Comparison of ENCODE assay signal across 7 mouse cellular contexts in the genomic region with DNA sequence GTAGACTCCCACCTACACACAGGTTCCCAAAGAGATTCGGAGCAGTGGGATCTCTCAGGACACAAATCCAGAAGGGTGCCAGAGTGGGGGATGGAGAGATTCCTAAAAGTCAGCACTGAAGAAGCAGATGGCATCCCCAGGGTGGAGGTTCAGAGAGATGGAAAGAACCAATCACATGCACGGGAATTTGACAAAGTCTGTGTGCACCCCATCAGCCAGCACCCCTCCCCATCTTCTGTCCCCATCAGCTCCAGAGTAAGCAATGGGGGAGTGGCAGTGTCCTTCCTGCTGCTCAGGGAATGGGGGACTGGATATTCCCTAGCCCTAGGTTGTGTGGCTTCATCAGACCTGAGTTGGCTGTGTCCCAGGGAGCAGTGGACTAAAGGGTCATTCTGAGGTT. TPM values are rescaled to one million over a fixed set of nuclear protein-coding genes. Genes with fewer than 3 reads are reported as not detected.
DNase-seq lines count a peak whose midpoint lies in the region; ATAC-seq and TF ChIP-seq lines count a peak whose summit lies in the region.

No protein-coding gene starts in this region.

- H3K4me3 ChIP-seq in lung, embryonic 15.5 days, result peak overlapping the region; percentile 42
- H3K4me3 ChIP-seq in forebrain, embryonic 11.5 days (ENCODE audit: low read depth, low read length), result no peak overlapping the region
- peak overlapping the region; percentile 30 for H3K4me3 ChIP-seq in layer of hippocampus, adult 2 months
- H3K4me3 ChIP-seq in stomach, embryonic 15.5 days (replicated peaks), result peak overlapping the region; percentile 44

- H3K27me3 ChIP-seq in lung, embryonic 15.5 days, result no peaks in the 10 kb centered on the region; the same call in 1 of the 2 replicates
- H3K27me3 ChIP-seq in forebrain, embryonic 11.5 days (ENCODE audit: control insufficient read depth, insufficient read depth, low read length), result peaks cover 8% of the 10 kb centered on the region; the same call in 1 of the 2 replicates
- no peaks in the 10 kb centered on the region for H3K27me3 ChIP-seq in stomach, embryonic 15.5 days (replicated peaks)

- no peak for TF ChIP-seq CTCF in layer of hippocampus, adult 2 months (conservative IDR thresholded peaks at IDR 0.05)

- peaks cover 42% of the 10 kb centered on the region for H3K4me1 ChIP-seq in lung, embryonic 15.5 days
- H3K4me1 ChIP-seq in forebrain, embryonic 11.5 days (replicated peaks; ENCODE audit: control insufficient read depth, insufficient read depth, low read length), result peaks cover 13% of the 10 kb centered on the region
- H3K4me1 ChIP-seq in stomach, embryonic 15.5 days, result peaks cover 19% of the 10 kb centered on the region

- DNase-seq in lung, adult 18-20 months, result no peak
- DNase-seq in forebrain, embryonic 11.5 days (ENCODE audit: low spot score), result no peak
- peak; percentile 33 to 77 for DNase-seq in layer of hippocampus, adult 2 months (ENCODE audit: low spot score in 2 of 2)
- DNase-seq in urinary bladder, postnatal 36 days (ENCODE audit: low spot score in 2 of 2), result no peak
- no peak for DNase-seq in gastrocnemius, postnatal 14 days

- intact Hi-C loops in gastrocnemius, postnatal 14 days (cut with DNase I; ENCODE audit: low total_unique reads), result no loop called here

- no peaks in the 10 kb centered on the region for H3K36me3 ChIP-seq in lung, embryonic 15.5 days
- no peaks in the 10 kb centered on the region for H3K36me3 ChIP-seq in forebrain, embryonic 11.5 days (ENCODE audit: control insufficient read depth, insufficient read depth, low read length)
- H3K36me3 ChIP-seq in stomach, embryonic 15.5 days, result no peaks in the 10 kb centered on the region; the same call in 1 of the 2 replicates

- peak overlapping the region; percentile 96 for H3K27ac ChIP-seq in lung, embryonic 15.5 days
- no peak overlapping the region for H3K27ac ChIP-seq in forebrain, embryonic 11.5 days (ENCODE audit: low read depth, low read length)
- H3K27ac ChIP-seq in layer of hippocampus, adult 2 months, result no peak overlapping the region
- peak overlapping the region; percentile 90 for H3K27ac ChIP-seq in stomach, embryonic 15.5 days

- ATAC-seq in lung, embryonic 15.5 days (ENCODE audit: borderline replicate concordance, extremely low read depth, low FRiP score, low TSS enrichment), result no peak
- peak; percentile 36; the same call in 1 of the 2 replicates for ATAC-seq in forebrain, embryonic 11.5 days (replicated peaks; ENCODE audit: low FRiP score)
- ATAC-seq in stomach, embryonic 15.5 days (ENCODE audit: insufficient read depth, low FRiP score, low read depth), result no peak

- WGBS in lung, embryonic 15.5 days, result 7% methylated on average over 2 of the region's 2 CpGs
- WGBS in forebrain, embryonic 11.5 days, result 14% methylated on average over 2 of the region's 2 CpGs
- 6% methylated on average over 2 of the region's 2 CpGs for WGBS in stomach, embryonic 15.5 days

- no peaks in the 10 kb centered on the region for H3K9me3 ChIP-seq in lung, embryonic 15.5 days
- H3K9me3 ChIP-seq in forebrain, embryonic 11.5 days (ENCODE audit: control insufficient read depth, low read length), result no peaks in the 10 kb centered on the region
- H3K9me3 ChIP-seq in stomach, embryonic 15.5 days, result no peaks in the 10 kb centered on the region

- peak overlapping the region; percentile 56 for H3K9ac ChIP-seq in lung, embryonic 15.5 days
- 0 out of 2 replicates have a peak overlapping the region, but pooled peaks have one; percentile 12 for H3K9ac ChIP-seq in forebrain, embryonic 11.5 days (ENCODE audit: low read length)
- H3K9ac ChIP-seq in stomach, embryonic 15.5 days, result no peak overlapping the region

- H3K4me2 ChIP-seq in lung, embryonic 15.5 days, result peak overlapping the region; percentile 58
- peak overlapping the region; percentile 58 for H3K4me2 ChIP-seq in forebrain, embryonic 11.5 days (ENCODE audit: low read depth, low read length, severe bottlenecking)
- H3K4me2 ChIP-seq in stomach, embryonic 15.5 days, result peak overlapping the region; percentile 60

RNA-seq across cellular contexts. Expression of a gene that starts 0.7 kb away (rescaled TPM):
- polyA plus RNA-seq in lung, embryonic 15.5 days (2015; fragmentation: Nextera tagmentation; extraction: Ambion mirVana), result 16.8 and 17.3 TPM in 2 replicates
- polyA plus RNA-seq in forebrain, embryonic 11.5 days (2014; fragmentation: Nextera tagmentation; extraction: Ambion mirVana), result 0.48 and 0.64 TPM in 2 replicates
- total RNA-seq in layer of hippocampus, adult 2 months (2021), result 1 to 10 TPM; 1.6 TPM
- 12.0 and 12.4 TPM in 2 replicates for polyA plus RNA-seq in stomach, embryonic 15.5 days (2015; fragmentation: Nextera tagmentation; extraction: Ambion mirVana)
- under 1 TPM; 0.09 to 0.25 TPM for total RNA-seq in gastrocnemius, postnatal 14 days (2021)

RNA-seq across cellular contexts. Expression of a gene that starts 13.1 kb away (rescaled TPM):
- 0.06 and 0.31 TPM in 2 replicates for polyA plus RNA-seq in lung, embryonic 15.5 days (2015; fragmentation: Nextera tagmentation; extraction: Ambion mirVana)
- polyA plus RNA-seq in forebrain, embryonic 11.5 days (2014; fragmentation: Nextera tagmentation; extraction: Ambion mirVana), result 0.17 TPM in 1 of 2 replicates, not detected in the other
- total RNA-seq in layer of hippocampus, adult 2 months (2021), result under 1 TPM in 1 of 2 experiments, not detected in 1; 0.18 TPM
- polyA plus RNA-seq in stomach, embryonic 15.5 days (2015; fragmentation: Nextera tagmentation; extraction: Ambion mirVana), result 0.17 and 0.45 TPM in 2 replicates
- total RNA-seq in gastrocnemius, postnatal 14 days (2021), result not detected

RNA-seq across cellular contexts. Expression of a gene that starts 22.5 kb away (rescaled TPM):
- 4.6 and 5.4 TPM in 2 replicates for polyA plus RNA-seq in lung, embryonic 15.5 days (2015; fragmentation: Nextera tagmentation; extraction: Ambion mirVana)
- polyA plus RNA-seq in forebrain, embryonic 11.5 days (2014; fragmentation: Nextera tagmentation; extraction: Ambion mirVana), result 1.9 and 4.8 TPM in 2 replicates
- total RNA-seq in layer of hippocampus, adult 2 months (2021), result 1 to 10 TPM; 2.2 to 4.6 TPM
- polyA plus RNA-seq in stomach, embryonic 15.5 days (2015; fragmentation: Nextera tagmentation; extraction: Ambion mirVana), result 1.9 and 2.7 TPM in 2 replicates
- total RNA-seq in gastrocnemius, postnatal 14 days (2021), result under 1 TPM in 1 of 2 experiments, not detected in 1; 0.13 TPM

RNA-seq across cellular contexts. Expression of a gene that starts 25.0 kb away (rescaled TPM):
- polyA plus RNA-seq in lung, embryonic 15.5 days (2015; fragmentation: Nextera tagmentation; extraction: Ambion mirVana), result 7.3 and 7.7 TPM in 2 replicates
- polyA plus RNA-seq in forebrain, embryonic 11.5 days (2014; fragmentation: Nextera tagmentation; extraction: Ambion mirVana), result 13.0 and 17.4 TPM in 2 replicates
- 10 to 100 TPM; 61.0 to 74.0 TPM for total RNA-seq in layer of hippocampus, adult 2 months (2021)
- 7.8 and 8.3 TPM in 2 replicates for polyA plus RNA-seq in stomach, embryonic 15.5 days (2015; fragmentation: Nextera tagmentation; extraction: Ambion mirVana)
- total RNA-seq in gastrocnemius, postnatal 14 days (2021), result 1 to 10 TPM; 4.9 to 6.1 TPM

RNA-seq across cellular contexts. Expression of a gene that starts 50.0 kb away (rescaled TPM):
- polyA plus RNA-seq in lung, embryonic 15.5 days (2015; fragmentation: Nextera tagmentation; extraction: Ambion mirVana), result 3.2 and 3.7 TPM in 2 replicates
- 2.9 and 3.7 TPM in 2 replicates for polyA plus RNA-seq in forebrain, embryonic 11.5 days (2014; fragmentation: Nextera tagmentation; extraction: Ambion mirVana)
- 10 to 100 TPM in 1 of 2 experiments, 1 to 10 TPM in 1; 9.3 to 11.3 TPM for total RNA-seq in layer of hippocampus, adult 2 months (2021)
- polyA plus RNA-seq in stomach, embryonic 15.5 days (2015; fragmentation: Nextera tagmentation; extraction: Ambion mirVana), result 3.5 and 4.0 TPM in 2 replicates
- total RNA-seq in gastrocnemius, postnatal 14 days (2021), result 1 to 10 TPM; 2.2 to 2.6 TPM

Comparison
In these comparisons a context has a peak if more than half of its experiments do, and no peak if none do; other contexts are left out.
1. H3K27ac ChIP-seq: peak in lung, embryonic 15.5 days (single experiment) and stomach, embryonic 15.5 days (single experiment); none in forebrain, embryonic 11.5 days (single experiment) and layer of hippocampus, adult 2 months (single experiment).
2. DNase-seq: peak in layer of hippocampus, adult 2 months (2 of 2); none in lung, adult 18-20 months (0 of 2), forebrain, embryonic 11.5 days (single experiment), urinary bladder, postnatal 36 days (0 of 2) and gastrocnemius, postnatal 14 days (single experiment).
3. Peak in every context shown above with its lines, with median percentiles within 50 percentile points of each other: H3K4me2 ChIP-seq.